ENCODE assay signal across 7 mouse cellular contexts in the genomic region with DNA sequence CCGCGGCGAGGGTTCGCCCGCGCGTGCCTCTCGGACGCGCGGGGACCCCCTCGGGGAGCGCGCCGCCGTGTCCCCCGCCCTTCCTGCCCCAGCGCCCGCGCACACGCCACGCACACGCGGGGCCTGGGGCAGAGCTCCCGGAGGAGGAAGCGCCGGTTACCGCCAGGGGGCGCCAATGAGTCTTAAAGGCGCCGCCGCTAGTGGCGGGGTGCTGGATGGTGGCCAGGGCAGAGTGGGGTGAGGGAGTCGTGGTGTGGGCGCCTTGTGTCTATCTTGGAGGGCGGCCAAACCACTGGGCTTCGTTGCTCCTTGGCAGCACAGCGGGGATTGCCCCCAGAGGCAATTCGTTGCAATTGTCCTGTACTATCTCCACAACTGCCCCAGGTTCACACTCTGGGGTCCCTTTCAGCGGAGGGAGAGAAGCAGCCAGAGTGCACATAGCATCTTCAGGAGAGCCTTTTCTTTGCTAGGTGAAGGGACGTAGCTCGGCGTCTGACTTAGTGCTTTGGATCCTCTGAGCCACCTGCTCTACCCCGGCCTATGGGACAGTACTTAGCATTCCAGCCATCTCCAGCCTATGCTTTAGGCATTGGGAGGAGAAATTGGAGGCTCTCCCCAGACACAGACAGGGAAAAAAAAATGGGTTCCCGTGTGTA. TPM values are rescaled to one million over a fixed set of nuclear protein-coding genes. Genes with fewer than 3 reads are reported as not detected.
A peak's percentile ranks its signal among the peaks of the same experiment; 100 is the strongest.
DNase-seq lines count a peak whose midpoint lies in the region; ATAC-seq and TF ChIP-seq lines count a peak whose summit lies in the region.

No protein-coding gene starts in this region.

- peak; percentile 93 for DNase-seq in adrenal gland, postnatal 25 days
- DNase-seq in heart, adult 2 months, result peak; percentile 89 to 90
- peak; percentile 75 to 77 for DNase-seq in kidney, adult 8-10 months
- DNase-seq in spleen, adult 18-20 months, result peak; percentile 78 to 89

- no peak for TF ChIP-seq POLR2A in heart, adult 2 months (IDR thresholded peaks at IDR 0.05; ENCODE audit: insufficient read depth, low read depth, low read length)

- no peaks in the 10 kb centered on the region for H3K36me3 ChIP-seq in embryonic facial prominence, embryonic 12.5 days
- no peaks in the 10 kb centered on the region for H3K36me3 ChIP-seq in heart, adult 2 months (ENCODE audit: control insufficient read depth, insufficient read depth, low read length)
- H3K36me3 ChIP-seq in limb, embryonic 13.5 days, result no peaks in the 10 kb centered on the region
- H3K36me3 ChIP-seq in midbrain, embryonic 15.5 days (replicated peaks), result no peaks in the 10 kb centered on the region

- H3K9me3 ChIP-seq in embryonic facial prominence, embryonic 12.5 days, result no peaks in the 10 kb centered on the region
- H3K9me3 ChIP-seq in limb, embryonic 13.5 days, result no peaks in the 10 kb centered on the region
- no peaks in the 10 kb centered on the region for H3K9me3 ChIP-seq in midbrain, embryonic 15.5 days

- H3K4me2 ChIP-seq in embryonic facial prominence, embryonic 12.5 days (replicated peaks), result peak overlapping the region; percentile 92
- peak overlapping the region; percentile 92 for H3K4me2 ChIP-seq in limb, embryonic 13.5 days (replicated peaks)
- H3K4me2 ChIP-seq in midbrain, embryonic 15.5 days, result peak overlapping the region; percentile 75

- H3K27ac ChIP-seq in embryonic facial prominence, embryonic 12.5 days, result peak overlapping the region; percentile 83
- H3K27ac ChIP-seq in heart, adult 2 months, result peak overlapping the region; percentile 89
- peak overlapping the region; percentile 73; the same call in 1 of the 2 replicates for H3K27ac ChIP-seq in limb, embryonic 13.5 days
- peak overlapping the region; percentile 91 for H3K27ac ChIP-seq in midbrain, embryonic 15.5 days

- intact Hi-C loops in heart, adult 2 months (cut with DNase I), result loop anchor here (2.0 to 10.0 kb wide), 3 partner anchors 33 to 359 kb away; a partner anchor contains a TSS

- TF ChIP-seq CTCF in heart, adult 2 months (IDR thresholded peaks at IDR 0.05), result 0 out of 2 replicates have a peak, but pooled peaks have one; percentile 99

- H3K27me3 ChIP-seq in embryonic facial prominence, embryonic 12.5 days, result no peaks in the 10 kb centered on the region
- H3K27me3 ChIP-seq in heart, adult 2 months (ENCODE audit: control insufficient read depth, insufficient read depth, low read length), result no peaks in the 10 kb centered on the region
- H3K27me3 ChIP-seq in limb, embryonic 13.5 days, result no peaks in the 10 kb centered on the region
- no peaks in the 10 kb centered on the region for H3K27me3 ChIP-seq in midbrain, embryonic 15.5 days (replicated peaks)

- no peaks in the 10 kb centered on the region for H3K79me2 ChIP-seq in heart, adult 2 months (replicated peaks; ENCODE audit: control insufficient read depth, insufficient read depth, low read length)

- ATAC-seq in embryonic facial prominence, embryonic 12.5 days (ENCODE audit: insufficient number of reproducible peaks, insufficient read depth, low FRiP score, low TSS enrichment), result peak; percentile 79
- ATAC-seq in limb, embryonic 13.5 days (ENCODE audit: low FRiP score, low read depth), result peak; percentile 58
- peak; percentile 79 for ATAC-seq in midbrain, embryonic 15.5 days (replicated peaks)

- TF ChIP-seq EP300 in heart, adult 2 months (IDR thresholded peaks at IDR 0.05; ENCODE audit: insufficient read depth, low read depth, low read length), result no peak

- peak overlapping the region; percentile 76 for H3K9ac ChIP-seq in embryonic facial prominence, embryonic 12.5 days
- peak overlapping the region; percentile 81 for H3K9ac ChIP-seq in heart, adult 2 months (ENCODE audit: low read depth, low read length)
- peak overlapping the region; percentile 84 for H3K9ac ChIP-seq in limb, embryonic 13.5 days
- H3K9ac ChIP-seq in midbrain, embryonic 15.5 days, result peak overlapping the region; percentile 67

- 3% methylated on average over 31 of the region's 45 CpGs for WGBS in embryonic facial prominence, embryonic 12.5 days
- 3% methylated on average over 45 of the region's 45 CpGs for WGBS in heart, adult 2 months
- WGBS in limb, embryonic 13.5 days, result 2% methylated on average over 45 of the region's 45 CpGs
- 1% methylated on average over 38 of the region's 45 CpGs for WGBS in midbrain, embryonic 15.5 days

- peak overlapping the region; percentile 74 for H3K4me3 ChIP-seq in embryonic facial prominence, embryonic 12.5 days
- H3K4me3 ChIP-seq in heart, adult 2 months, result peak overlapping the region; percentile 70
- H3K4me3 ChIP-seq in limb, embryonic 13.5 days, result peak overlapping the region; percentile 68
- H3K4me3 ChIP-seq in midbrain, embryonic 15.5 days, result peak overlapping the region; percentile 79

- H3K4me1 ChIP-seq in embryonic facial prominence, embryonic 12.5 days, result peaks cover 24% of the 10 kb centered on the region
- H3K4me1 ChIP-seq in heart, adult 2 months (ENCODE audit: control insufficient read depth, insufficient read depth, low read length), result peaks cover 6% of the 10 kb centered on the region; the same call in 1 of the 2 replicates
- H3K4me1 ChIP-seq in limb, embryonic 13.5 days, result peaks cover 45% of the 10 kb centered on the region
- H3K4me1 ChIP-seq in midbrain, embryonic 15.5 days, result peaks cover 39% of the 10 kb centered on the region

RNA-seq across cellular contexts. Expression of a gene that starts 0.6 kb away (rescaled TPM):
- 43.3 and 47.7 TPM in 2 replicates for total RNA-seq in adrenal gland, postnatal 25 days (2021)
- polyA plus RNA-seq in embryonic facial prominence, embryonic 12.5 days (2016; fragmentation: Nextera tagmentation; extraction: Ambion mirVana), result 12.0 and 15.0 TPM in 2 replicates
- 1 to 10 TPM; 7.9 to 9.5 TPM for total RNA-seq in heart, adult 2 months (2021)
- 11.6 and 11.9 TPM in 2 replicates for polyA plus RNA-seq in heart, adult 2 months (2012; rRNA removed)
- 9.3 TPM in 2 replicates for polyA plus RNA-seq in limb, embryonic 13.5 days (2015; fragmentation: Nextera tagmentation; extraction: Ambion mirVana)
- polyA plus RNA-seq in midbrain, embryonic 15.5 days (2015; fragmentation: Nextera tagmentation; extraction: Ambion mirVana), result 34.1 and 34.6 TPM in 2 replicates

RNA-seq across cellular contexts. Expression of a gene that starts 38.1 kb away (rescaled TPM):
- 9.6 and 10.2 TPM in 2 replicates for total RNA-seq in adrenal gland, postnatal 25 days (2021)
- polyA plus RNA-seq in embryonic facial prominence, embryonic 12.5 days (2016; fragmentation: Nextera tagmentation; extraction: Ambion mirVana), result 30.4 and 32.6 TPM in 2 replicates
- total RNA-seq in heart, adult 2 months (2021), result 1 to 10 TPM; 7.0 to 7.5 TPM
- polyA plus RNA-seq in heart, adult 2 months (2012; rRNA removed), result 0.51 TPM in 1 of 2 replicates, not detected in the other
- 28.1 and 30.2 TPM in 2 replicates for polyA plus RNA-seq in limb, embryonic 13.5 days (2015; fragmentation: Nextera tagmentation; extraction: Ambion mirVana)
- polyA plus RNA-seq in midbrain, embryonic 15.5 days (2015; fragmentation: Nextera tagmentation; extraction: Ambion mirVana), result 73.2 and 73.3 TPM in 2 replicates

RNA-seq across cellular contexts. Expression of a gene that starts 38.2 kb away (rescaled TPM):
- 5.5 and 7.6 TPM in 2 replicates for total RNA-seq in adrenal gland, postnatal 25 days (2021)
- polyA plus RNA-seq in embryonic facial prominence, embryonic 12.5 days (2016; fragmentation: Nextera tagmentation; extraction: Ambion mirVana), result 10.4 and 11.0 TPM in 2 replicates
- total RNA-seq in heart, adult 2 months (2021), result 1 to 10 TPM; 4.5 to 4.6 TPM
- 1.8 and 4.0 TPM in 2 replicates for polyA plus RNA-seq in heart, adult 2 months (2012; rRNA removed)
- polyA plus RNA-seq in limb, embryonic 13.5 days (2015; fragmentation: Nextera tagmentation; extraction: Ambion mirVana), result 10.2 and 10.4 TPM in 2 replicates
- 11.9 and 13.2 TPM in 2 replicates for polyA plus RNA-seq in midbrain, embryonic 15.5 days (2015; fragmentation: Nextera tagmentation; extraction: Ambion mirVana)

RNA-seq across cellular contexts. Expression of a gene that starts 52.2 kb away (rescaled TPM):
- not detected in 2 replicates for total RNA-seq in adrenal gland, postnatal 25 days (2021)
- polyA plus RNA-seq in embryonic facial prominence, embryonic 12.5 days (2016; fragmentation: Nextera tagmentation; extraction: Ambion mirVana), result not detected in 2 replicates
- not detected for total RNA-seq in heart, adult 2 months (2021)
- polyA plus RNA-seq in heart, adult 2 months (2012; rRNA removed), result not detected in 2 replicates
- polyA plus RNA-seq in limb, embryonic 13.5 days (2015; fragmentation: Nextera tagmentation; extraction: Ambion mirVana), result not detected in 2 replicates
- polyA plus RNA-seq in midbrain, embryonic 15.5 days (2015; fragmentation: Nextera tagmentation; extraction: Ambion mirVana), result not detected in 2 replicates

RNA-seq across cellular contexts. Expression of a gene that starts 52.3 kb away (rescaled TPM):
- 14.7 and 22.7 TPM in 2 replicates for total RNA-seq in adrenal gland, postnatal 25 days (2021)
- polyA plus RNA-seq in embryonic facial prominence, embryonic 12.5 days (2016; fragmentation: Nextera tagmentation; extraction: Ambion mirVana), result 35.3 and 42.2 TPM in 2 replicates
- total RNA-seq in heart, adult 2 months (2021), result 10 to 100 TPM in 1 of 2 experiments, 1 to 10 TPM in 1; 9.8 to 10.4 TPM
- polyA plus RNA-seq in heart, adult 2 months (2012; rRNA removed), result 5.9 and 7.0 TPM in 2 replicates
- polyA plus RNA-seq in limb, embryonic 13.5 days (2015; fragmentation: Nextera tagmentation; extraction: Ambion mirVana), result 34.9 TPM in 2 replicates
- polyA plus RNA-seq in midbrain, embryonic 15.5 days (2015; fragmentation: Nextera tagmentation; extraction: Ambion mirVana), result 46.7 and 51.0 TPM in 2 replicates

Comparison
In these comparisons a context has a peak if more than half of its experiments do, and no peak if none do; other contexts are left out.
1. Peak in every context shown above with its lines: DNase-seq, ATAC-seq, H3K4me3 ChIP-seq and H3K27ac ChIP-seq.
2. RNA of a gene that starts 38.1 kb away (polyA plus RNA-seq): 73.2 to 73.3 TPM in midbrain, embryonic 15.5 days, 30.4 to 32.6 TPM in embryonic facial prominence, embryonic 12.5 days and 28.1 to 30.2 TPM in limb, embryonic 13.5 days; 0.51 TPM in heart, adult 2 months; every median in the first group is over 10 times any median in the second.